Mouse (Mus musculus): Measurements from ENCODE around the gene Il12a. TPM values are rescaled to one million over a fixed set of nuclear protein-coding genes. Genes with fewer than 3 reads are reported as not detected.

The Il12a gene
- polyA plus RNA-seq (2012; rRNA removed; ENCODE audit: low replicate concordance) = 0.20 TPM in 1 of 2 replicates, not detected in the other

DNA sequence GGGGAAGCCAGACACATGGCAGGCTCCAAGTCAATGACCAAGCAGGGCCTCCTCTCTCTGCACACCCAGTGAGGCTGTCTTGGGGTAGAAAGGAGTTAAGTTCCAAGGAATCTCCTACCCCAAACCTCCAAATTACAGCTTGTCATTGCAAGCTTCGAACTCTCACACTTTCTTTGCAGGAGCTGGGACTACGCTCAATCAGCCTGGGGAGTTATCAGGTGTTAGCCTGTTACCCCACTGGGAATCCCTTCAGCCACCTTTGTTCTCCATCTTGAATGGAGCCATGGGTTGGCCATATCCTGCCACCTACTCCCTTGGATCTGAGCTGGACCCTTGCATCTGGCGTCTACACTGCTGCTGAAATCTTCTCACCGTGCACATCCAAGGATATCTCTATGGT, at the start of gene Il12a:
Gene Il12a, plus strand, starts transcription at position 301 of the 400 bp plus-strand sequence.

Other genes starting within 250 kb of the Il12a start
- 0.72 and 1.8 TPM in 2 replicates for gene 1110032F04Rik, start 178.9 kb downstream of the Il12a start, polyA plus RNA-seq (2012; rRNA removed; ENCODE audit: low replicate concordance)

Measured in duodenum, adult 2 months (tissue).